Mouse (Mus musculus) granulocyte monocyte progenitor cell, adult 5-6 weeks (primary cell): ENCODE results near the gene Gm21992. TPM values are rescaled to one million over a fixed set of nuclear protein-coding genes. Genes with fewer than 3 reads are reported as not detected.

Experiments
- ATAC-seq: replicated peaks from 2 replicates; pipeline ENCODE4 v1.8.0; 2016; ENCODE audit warnings: mild to moderate bottlenecking, moderate TSS enrichment, inconsistent platforms; ENCODE audit not compliant: poor library complexity, severe bottlenecking
- total RNA-seq, 2 experiments: library from RNA; stranded (forward) in 1 of 2; stranded (reverse) in 1 of 2; fragments of 200-712, 200-1000 nt in 1 of 2; fragments of >200 nt in 1 of 2; fragmentation: Nextera tagmentation in 1 of 2; gene quantifications; 2 replicates each; pipeline ENCODE4 v1.2.3; 2014 to 2017

Gm21992 gene
- total RNA-seq (2014; fragmentation: Nextera tagmentation), result 13.8 and 16.3 TPM in 2 replicates
- 30.8 and 59.4 TPM in 2 replicates for total RNA-seq (2017)

GRCm38 (mm10) chr19:4811063-4811908 lies at the start of gene Gm21992, which contains the start of gene Rbm14:
Gm21992 (minus strand) TSS chr19:4811612.
Rbm14 (minus strand) TSS chr19:4811634.
- peak; percentile 88 for ATAC-seq

- no peak for ATAC-seq
These were observed 47.7 kb upstream of the Gm21992 start for GRCm38 (mm10) chr19:4859081-4859480.

DNA sequence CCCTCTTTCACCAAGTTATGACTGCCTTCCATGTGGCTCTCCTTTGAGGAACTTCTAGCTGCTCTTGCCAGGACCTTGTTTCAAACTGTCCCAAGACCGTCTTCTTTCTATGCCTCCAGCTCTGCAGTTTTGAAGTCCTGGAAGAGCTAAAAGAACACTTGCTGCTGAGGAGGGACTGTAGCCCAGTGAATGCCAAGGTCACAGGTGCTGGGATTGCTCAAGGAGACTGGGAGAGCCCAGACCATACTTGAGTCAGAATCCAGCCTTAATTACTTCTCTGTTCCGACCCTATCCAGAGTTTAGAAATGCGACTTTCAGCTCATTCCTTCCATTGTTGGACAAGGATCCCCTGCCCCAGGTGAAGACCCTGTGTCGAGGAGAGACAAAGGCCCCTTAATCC lies 44.5 kb upstream of the Gm21992 start:
- no peak for ATAC-seq

DNA sequence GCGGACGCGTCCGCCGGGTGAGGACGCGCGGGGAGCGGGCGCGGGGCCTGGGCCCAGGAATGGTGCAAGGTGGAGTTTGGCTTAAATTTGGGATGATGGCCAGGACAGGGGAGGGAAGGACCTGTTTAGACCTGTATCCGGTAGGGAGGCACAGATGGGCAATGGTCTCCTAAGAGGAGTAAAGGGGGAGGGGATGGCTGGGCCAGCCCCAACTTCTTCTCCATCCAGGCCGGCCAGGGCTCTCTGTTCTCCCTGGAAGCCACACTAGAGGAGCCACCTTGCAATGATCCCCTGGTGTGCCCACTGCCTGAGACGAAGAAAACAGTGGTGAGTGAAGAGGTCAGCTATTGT lies 44.0 kb upstream of the Gm21992 start:
- ATAC-seq, result no peak

DNA sequence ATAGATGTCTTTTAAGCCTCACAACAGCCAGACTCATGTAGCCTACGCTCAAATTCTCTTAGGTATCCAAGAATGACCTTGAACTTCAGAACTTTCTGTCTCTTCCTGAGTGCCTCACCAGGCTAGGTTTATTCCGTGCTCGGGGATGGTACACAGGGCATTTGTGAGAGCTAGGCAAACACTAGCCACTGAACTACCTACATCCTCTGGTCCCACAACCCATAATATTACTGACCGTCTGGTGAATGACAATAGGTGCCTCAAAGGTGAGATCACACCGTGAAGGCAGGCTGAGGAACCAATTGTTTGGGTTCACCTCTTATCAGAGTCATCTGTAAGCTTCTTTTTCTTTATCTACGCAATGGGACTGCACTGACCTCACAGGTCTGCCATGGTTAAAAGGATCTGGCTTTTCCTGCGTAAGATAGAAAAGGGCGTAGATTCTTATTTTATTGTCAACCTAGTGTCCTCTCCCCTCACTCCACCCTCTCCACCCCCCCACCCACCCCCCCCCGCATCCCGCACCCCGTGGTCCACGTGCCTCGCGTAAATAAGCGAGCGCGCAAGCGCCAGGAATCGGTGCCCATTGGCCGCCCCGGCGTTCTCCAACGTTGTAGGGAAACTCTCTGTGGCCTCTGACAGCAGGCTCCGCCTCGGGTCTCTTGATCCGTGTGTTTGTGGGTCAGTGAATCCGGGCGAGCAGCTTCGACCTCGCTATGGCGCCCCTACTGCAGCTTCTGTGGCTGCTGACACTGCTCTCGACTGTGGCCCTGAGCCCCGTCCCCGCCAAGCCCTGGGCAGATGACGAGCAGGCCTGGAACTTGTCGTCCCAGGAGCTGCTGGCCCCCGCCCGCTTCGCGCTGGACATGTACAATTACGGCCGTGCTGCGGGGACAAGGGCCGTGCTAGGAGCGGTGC lies 43.4 kb upstream of the Gm21992 start, which contains the start of gene Ctsf:
Ctsf (plus strand) TSS at position 579 of the 918 bp plus-strand sequence.
- peak; percentile 88 for ATAC-seq

DNA sequence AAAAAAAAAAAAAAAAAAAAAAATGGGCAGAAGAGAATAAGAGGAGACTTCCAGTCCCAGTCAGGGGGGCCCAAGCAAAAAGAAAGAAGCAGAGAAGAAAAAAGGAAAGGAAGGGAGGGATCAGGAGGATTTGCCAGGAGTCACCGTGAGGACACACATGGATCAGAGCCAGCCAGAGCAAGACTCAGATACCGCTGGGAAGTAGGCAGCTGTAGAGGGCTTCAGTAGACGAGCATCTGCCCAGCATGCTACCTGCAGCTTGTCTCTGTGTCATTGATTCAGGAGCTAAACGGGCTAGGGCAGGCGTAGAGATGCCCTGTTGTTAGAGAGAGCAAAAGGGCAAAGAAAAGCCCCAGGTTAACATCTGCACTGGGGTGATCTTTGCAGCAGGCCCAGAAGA lies 38.9 kb upstream of the Gm21992 start:
- no peak for ATAC-seq

DNA sequence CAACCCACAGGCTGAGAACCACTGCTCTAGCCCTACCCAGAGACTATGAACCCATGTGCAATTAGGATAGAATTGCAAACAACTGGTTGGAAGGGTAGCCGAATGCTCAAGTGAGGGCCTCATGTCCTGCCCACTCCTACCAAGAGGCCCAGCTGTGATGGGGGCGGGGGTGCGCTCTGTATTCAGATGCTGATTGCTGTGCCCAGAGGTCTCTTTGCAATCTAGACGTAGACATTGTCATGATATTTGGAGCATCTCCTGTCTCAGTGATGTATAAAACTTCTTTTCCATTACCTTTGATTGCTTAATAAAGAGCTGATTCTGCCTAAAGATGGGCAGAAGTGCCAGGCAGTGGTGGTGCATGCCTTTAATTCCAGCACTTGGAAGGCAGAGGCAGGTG lies 38.4 kb upstream of the Gm21992 start:
- no peak for ATAC-seq

DNA sequence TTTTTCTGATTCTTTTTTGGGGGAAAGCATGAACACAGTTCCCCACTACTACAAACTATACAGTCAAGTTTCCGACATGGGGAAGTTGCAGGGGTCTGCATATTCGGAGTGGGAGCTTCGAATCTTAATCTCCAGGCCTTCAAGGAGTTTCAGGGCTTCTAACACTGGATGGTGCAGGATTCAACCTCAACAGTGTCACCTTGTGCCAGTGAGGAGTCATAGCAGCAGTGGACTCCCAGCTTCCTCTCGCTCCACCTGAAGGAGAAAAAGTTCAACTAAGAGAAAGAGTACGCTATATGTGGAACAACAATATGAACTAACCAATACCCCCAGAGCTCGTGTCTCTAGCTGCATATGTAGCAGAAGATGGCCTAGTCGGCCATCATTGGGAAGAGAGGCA lies 36.1 kb upstream of the Gm21992 start:
- ATAC-seq, result peak; percentile 46; the same call in 1 of the 2 replicates

DNA sequence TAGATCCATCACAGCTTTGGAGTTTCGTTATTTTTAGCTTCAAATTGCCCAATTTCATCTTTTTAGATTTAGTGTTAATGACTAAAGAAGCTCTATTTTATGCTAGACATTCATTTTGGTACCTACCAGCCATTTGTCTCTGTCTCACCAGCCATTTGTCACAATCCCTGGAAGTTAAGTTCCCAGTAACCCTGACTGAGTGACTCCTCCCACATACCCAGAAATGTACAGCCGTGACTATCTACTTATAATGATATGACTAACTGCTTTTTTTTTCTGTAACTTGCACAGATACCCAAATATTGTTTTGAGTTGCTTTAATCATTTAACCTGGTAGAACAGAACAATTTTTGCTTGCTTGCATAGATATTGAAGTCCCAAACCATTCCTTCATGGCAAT lies 34.4 kb upstream of the Gm21992 start:
- ATAC-seq, result no peak

DNA sequence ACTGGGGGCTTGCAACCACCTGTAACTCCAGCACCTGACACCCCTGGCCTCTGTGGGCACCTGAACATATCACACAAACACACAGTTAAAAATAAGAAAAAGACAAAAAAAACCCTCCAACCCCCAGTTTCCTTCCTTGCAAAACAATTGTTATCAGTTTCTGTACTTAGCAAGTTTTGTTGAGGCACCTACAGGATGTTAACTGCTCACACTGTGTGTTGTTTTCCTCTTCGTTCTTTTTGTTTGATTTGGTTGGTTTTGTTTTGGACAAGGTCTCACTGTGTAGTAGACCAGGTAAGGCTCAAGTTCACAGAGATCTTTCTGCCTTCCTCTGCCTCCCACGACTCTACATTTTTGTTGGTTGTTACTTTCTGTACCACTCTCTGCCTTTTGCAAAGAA lies 31.2 kb upstream of the Gm21992 start:
- no peak for ATAC-seq

DNA sequence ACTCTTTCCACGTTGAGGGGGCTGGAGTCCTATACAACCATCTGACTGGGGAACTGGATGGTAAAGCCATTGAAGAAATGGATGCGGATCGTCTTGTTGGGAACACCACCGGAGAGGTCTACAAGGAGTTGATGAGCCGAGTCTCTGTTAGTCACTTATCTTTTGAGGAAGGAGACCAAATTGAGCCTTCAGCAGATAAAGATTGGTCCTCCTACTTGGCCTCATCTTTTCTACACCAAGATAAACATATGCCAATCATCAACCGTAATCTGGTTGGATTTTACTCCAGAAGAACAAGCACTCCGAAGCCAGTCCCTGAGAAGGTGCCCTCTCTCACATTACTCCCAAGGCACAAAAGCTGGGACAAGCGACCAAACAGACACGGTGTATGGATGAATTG lies 29.4 kb upstream of the Gm21992 start:
- no peak for ATAC-seq

DNA sequence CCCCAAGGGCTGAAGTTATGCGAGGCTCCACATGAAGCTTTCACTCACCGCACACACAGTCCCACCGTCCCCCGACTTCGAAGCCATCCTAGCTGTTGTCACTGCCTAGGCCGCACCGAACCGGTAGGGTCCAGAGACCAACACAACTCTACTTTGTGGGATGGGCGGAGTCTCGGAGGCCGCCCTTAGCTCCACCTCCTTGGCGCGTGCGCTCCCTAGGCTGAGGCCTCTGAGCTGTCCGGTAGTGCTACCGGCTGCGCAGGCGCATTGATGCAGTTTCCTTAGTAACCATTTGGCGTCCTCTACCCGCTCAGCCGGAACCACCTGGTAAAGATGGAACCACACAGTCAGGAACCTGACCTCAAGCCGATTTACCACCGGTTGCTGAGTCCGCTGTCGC lies 27.7 kb upstream of the Gm21992 start, which contains the start of the genes Ccs and Ccdc87:
Ccs (minus strand) TSS at position 184 of the 400 bp plus-strand sequence.
Ccdc87 (plus strand) TSS at position 218 of the 400 bp plus-strand sequence.
- peak; percentile 96 for ATAC-seq

DNA sequence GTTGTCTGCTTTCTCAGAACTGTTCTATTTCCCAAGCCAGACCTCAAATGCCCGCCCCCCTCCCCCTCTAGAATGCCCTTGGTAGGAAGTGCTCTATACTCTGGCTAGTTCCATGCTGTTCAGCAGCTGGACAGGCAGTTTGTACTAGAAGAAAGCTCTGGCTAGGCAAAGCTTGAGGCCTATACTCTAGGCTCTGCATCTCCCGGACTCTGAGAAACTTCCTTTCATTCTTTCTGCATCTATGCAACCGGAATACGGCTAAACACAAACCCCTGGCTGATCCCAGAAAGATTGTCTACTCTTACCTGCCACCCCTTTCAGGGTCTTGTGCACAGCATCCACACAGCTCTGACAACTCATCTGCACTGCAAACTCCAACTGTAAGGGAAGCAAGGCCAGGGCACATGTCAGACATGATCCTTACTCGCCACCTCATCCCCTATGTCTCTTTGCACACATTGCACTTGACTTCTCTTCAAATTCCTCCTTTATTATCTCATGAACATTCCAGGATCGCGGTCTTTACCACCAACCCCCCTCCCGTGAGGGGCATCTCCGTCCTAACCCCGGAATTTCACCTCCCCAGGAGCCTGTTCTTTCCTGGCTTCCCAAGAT lies 27.2 kb upstream of the Gm21992 start:
- ATAC-seq, result no peak

DNA sequence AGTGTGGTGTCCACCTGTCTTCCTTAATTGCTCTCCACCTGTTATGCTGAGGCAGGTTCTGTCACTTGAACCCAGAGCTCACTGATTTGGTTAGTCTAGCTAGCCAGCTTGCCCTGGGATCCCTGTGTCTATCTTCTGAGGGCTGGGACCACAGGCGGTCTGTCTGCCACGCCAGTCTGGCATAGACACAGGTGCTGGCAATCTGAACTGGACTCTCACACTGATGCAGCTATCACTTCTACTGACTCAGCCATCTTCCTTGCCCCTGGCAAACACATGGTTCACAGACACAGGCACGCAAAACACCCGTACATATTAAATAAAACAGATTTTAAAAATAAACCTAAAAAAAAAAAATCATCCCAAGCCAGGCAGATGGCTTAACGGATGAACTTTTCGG lies 25.6 kb upstream of the Gm21992 start:
- ATAC-seq, result no peak

GRCm38 (mm10) chr19:4836096-4836495 lies 24.7 kb upstream of the Gm21992 start:
- ATAC-seq, result no peak

DNA sequence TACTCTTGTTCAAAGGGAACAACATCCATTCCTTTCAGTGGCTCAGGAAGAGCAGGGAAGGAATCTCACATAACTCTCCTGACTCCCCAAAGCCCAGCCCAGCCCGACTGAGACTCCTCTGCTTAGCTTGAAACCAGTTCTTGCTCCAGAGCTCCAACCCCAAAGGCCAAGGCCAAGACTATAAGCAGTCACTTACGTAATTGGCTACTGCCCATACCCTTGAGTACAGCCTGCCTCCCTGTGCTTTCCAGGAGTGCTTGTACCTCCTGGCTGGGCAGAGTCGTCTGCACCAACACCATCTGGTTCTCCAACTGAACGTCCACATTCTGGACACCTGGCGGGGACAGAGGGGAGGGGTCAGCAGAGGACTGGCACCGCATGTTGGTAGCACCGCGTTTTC lies 22.6 kb upstream of the Gm21992 start:
- ATAC-seq, result no peak

DNA sequence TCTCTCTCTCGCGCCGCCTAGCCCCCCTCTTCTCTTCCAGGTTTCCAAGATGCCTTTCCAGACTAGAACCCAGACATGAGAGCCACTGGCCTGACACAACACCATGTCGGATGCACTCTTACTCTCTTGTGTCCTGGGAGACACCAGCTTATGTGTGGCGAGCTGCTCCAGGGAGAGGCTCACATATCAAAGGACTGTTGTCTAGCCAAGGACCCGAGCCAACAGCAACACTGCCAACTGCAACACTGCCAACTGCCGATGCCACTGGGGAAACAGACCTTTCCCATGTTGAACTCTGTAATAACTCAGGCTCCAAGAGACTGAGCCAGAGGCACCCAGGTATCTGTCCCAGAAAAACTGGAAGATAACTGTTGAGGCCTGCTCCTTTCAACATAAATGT lies 17.7 kb upstream of the Gm21992 start:
- no peak for ATAC-seq

DNA sequence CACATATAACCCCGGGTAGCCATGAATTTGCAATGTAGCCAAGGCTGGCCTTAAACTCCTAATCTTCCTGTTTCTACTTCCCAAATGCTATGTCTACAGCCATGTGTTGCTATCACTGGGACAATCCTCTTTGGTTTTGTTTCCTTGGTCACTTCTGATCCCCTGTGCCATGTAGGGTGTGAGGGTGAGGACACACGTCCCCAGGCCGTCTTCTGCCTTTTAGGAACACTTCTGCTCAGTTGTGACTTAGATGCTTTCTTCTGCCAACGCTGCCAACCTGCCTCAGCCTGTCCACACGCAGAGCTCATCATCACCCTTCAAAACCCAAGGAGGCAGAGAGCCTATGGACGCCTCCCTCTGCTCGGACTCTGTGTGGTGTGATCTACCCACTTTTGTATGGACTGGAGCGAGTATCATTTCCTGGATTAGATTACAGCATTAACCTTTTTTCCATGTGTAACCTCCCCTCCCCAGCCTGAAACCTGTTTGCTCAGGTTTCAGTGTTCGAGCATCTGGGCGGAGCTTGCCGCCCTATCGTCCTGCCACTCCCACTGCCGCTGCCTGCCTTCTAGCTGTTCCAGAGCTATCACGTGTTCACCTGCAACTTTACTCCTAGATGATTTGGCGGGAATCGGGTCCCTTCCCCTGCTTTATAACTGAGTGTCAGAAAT lies 17.2 kb upstream of the Gm21992 start:
- ATAC-seq, result no peak

DNA sequence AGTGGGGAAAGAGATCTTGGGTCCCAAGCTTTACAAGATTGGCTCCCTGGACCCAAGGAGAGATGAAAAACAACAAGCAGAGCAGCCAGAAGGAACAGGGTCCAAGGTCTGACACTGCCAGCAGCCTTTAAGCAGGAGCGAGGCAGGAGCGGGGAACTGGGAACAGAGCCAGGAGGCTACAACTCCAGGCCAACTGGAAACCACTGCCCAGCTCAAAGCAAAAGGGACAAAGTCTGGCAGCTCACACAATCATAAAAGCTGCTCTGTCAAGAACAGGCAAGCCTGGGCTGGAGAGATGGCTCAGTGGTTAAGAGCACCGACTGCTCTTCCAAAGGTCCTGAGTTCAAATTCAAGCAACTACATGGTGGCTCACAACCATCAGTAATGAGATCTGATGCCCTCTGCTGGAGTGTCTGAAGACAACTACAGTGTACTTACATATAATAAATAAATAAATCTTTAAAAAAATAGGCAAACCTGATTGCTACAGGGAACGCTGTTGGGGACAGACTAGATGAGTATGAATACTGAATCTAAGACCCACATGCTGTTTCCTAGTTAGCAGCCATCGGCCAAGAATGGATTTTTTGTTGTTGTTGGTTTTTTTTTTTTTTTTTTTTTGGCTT lies 9.4 kb upstream of the Gm21992 start:
- ATAC-seq, result no peak
